Mouse (Mus musculus) liver, postnatal 0 days (tissue): ENCODE results near the gene Atxn7l1.

Experiments used
- CTCF ChIP-seq: sonication (generic); IDR thresholded peaks from 2 replicates; pipeline ENCODE4 v1.5.1; 2016; ENCODE audit warnings: antibody characterized with exemption, low read depth
- EP300 ChIP-seq: IDR thresholded peaks from 2 replicates; pipeline ENCODE4 v1.6.1; 2016; ENCODE audit warnings: antibody characterized with exemption, low read depth, mild to moderate bottlenecking

GRCm38 (mm10) chr12:33181875-33182274, 34.4 kb downstream of the Atxn7l1 start:
- TF ChIP-seq EP300 (no peak), CTCF (no peak)
